Mouse (Mus musculus) brain, embryonic 14.5 days (tissue): ENCODE results near the gene Sgsm3. TPM values are rescaled to one million over a fixed set of nuclear protein-coding genes. Genes with fewer than 3 reads are reported as not detected.
A peak's percentile ranks its signal among the peaks of the same experiment; 100 is the strongest.

Source experiments
- DNase-seq: peaks from one replicate; pipeline ENCODE4 v3.0.0-alpha.2; 2011; ENCODE audit warnings: low read depth
- CTCF ChIP-seq: fragments of 200-500 bp; IDR thresholded peaks from 2 replicates; pipeline ENCODE4 v1.5.1; 2012; ENCODE audit warnings: inconsistent platforms, mild to moderate bottlenecking, moderate library complexity, borderline replicate concordance; ENCODE audit not compliant: insufficient read depth, insufficient read length; ENCODE audit errors: extremely low read depth
- POLR2A ChIP-seq: fragments of 200-500 bp; IDR thresholded peaks from 2 replicates; pipeline ENCODE4 v1.6.1; 2012; ENCODE audit warnings: mild to moderate bottlenecking, inconsistent platforms, borderline replicate concordance; ENCODE audit not compliant: poor library complexity, insufficient read depth, insufficient read length, severe bottlenecking; ENCODE audit errors: extremely low read depth
- polyA plus RNA-seq: library from polyadenylated mRNA; depleted of rRNA; stranded (reverse); fragments of >200 nt; gene quantifications from 2 replicates; pipeline ENCODE4 v1.2.3, GENCODE M21; 2012

The Sgsm3 gene
- polyA plus RNA-seq, 1 experiment, result 69.5 TPM

DNA sequence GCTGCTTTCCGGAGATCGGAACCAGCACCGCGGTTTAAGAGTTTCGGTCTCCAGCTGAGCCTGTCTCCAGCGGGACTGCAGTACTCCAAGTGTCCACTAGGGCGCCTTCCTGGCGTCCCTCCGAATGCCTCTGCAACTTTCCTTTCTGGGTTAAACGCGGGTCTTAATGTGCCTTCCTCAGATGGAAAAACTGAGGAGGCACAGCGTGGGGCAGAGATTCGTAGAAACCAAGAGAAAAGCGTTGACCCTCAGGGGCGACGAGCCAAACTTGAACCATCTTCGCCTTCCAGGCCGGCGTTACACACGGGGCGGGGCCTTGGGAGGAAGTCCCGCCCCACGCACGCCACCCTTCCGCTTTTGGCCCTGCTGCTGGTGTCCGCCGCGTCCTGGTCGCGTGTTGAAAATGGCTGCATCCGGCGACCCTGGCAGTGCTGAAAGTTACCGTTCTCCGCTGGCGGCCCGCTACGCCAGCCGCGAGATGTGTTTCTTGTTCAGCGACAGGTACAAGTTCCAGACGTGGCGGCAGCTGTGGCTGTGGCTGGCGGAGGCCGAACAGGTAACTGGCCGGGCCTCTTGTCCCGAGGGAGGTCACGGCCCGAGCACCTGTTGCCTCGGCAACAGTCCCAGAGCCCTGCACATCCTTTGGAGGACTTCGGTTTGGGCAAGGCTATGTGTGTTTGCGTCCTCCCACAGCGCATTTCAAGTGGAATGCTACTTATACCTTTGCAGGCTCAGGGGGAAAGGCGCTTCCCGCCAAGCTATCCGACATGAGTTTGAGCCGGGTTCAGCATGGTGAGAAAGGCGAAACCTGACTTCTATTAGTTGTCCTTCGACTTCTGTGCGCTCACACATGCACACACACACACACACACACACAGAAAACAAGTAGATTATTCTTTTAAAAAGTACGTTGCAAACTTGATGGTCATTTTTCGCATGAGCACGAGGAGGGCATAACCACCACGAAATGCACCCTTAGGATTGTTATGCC, 29.1 kb upstream of the Sgsm3 start, which contains the start of gene Adsl:
Adsl (plus strand) TSS at position 346 of the 991 bp plus-strand sequence.
- peak; percentile 16; the same call in 1 of the 2 replicates for TF ChIP-seq POLR2A
- TF ChIP-seq CTCF, result peak; percentile 99
- DNase-seq, result peak; percentile 96

DNA sequence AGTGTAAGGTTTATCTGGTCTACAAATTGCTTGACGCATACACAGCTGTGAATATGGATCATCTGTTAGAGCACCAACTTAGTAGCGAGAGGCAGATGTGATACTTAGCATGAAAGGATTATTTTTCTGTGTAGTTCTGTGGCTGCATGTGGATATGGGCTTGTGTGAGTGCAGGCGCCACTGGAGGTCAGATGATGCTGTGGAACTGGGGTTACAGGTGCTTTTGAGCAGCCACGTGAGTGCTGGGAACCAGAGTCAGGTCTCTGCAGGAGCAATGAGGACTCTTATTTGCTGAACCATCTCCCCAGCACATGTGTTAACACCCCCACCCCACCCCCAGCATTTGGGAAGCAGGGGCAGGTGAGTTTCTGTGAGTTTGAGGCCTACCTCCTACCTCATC, 28.1 kb upstream of the Sgsm3 start:
- DNase-seq, result no peak
- no peak for TF ChIP-seq POLR2A

DNA sequence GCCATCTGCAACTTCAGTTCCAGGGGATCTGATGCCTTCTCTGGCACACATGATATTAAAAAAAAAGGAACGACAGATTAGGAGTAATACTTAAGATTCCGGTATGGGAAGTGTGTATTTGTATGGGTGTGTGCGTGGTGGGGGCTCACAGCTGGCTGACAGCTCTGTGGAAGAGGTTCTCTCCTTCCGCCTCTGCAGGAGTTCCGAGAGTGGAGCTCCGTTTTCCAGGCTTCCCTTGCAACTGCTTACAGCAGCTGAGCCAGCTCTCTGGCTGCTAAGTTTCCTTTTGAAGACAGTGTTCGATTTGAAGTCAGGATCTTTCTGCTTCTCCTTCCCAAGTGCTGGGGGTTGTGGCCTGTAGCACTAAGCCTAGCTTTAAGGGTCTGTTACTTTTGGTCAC, 27.5 kb upstream of the Sgsm3 start:
- no peak for DNase-seq
- no peak for TF ChIP-seq POLR2A
- no peak for TF ChIP-seq CTCF

DNA sequence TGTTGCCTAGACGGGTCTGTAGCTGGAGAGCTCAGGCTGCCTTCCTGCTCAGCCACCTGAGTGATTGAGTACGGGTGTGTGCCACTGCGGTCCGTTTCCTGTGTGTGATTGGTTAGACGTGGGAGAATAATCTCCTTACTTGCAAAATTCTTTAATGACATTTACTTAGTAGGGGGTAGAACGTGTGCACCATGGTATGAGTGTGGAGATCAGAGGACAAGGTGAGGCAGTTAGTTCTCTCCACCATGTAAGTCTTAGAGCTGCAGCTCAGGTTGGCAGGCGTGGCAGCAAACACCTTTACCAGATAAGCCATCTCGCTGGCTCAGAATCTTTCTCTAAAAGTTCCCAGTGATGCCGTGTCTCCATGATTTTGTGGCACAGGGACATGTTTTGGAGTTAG, 23.6 kb upstream of the Sgsm3 start:
- TF ChIP-seq POLR2A, result no peak
- no peak for TF ChIP-seq CTCF
- DNase-seq, result no peak

- TF ChIP-seq POLR2A (no peak), CTCF (no peak)
- no peak for DNase-seq
These were observed 22.7 kb upstream of the Sgsm3 start for GRCm38 (mm10) chr15:80954861-80955260.

GRCm38 (mm10) chr15:80955836-80956438, 21.6 kb upstream of the Sgsm3 start:
- TF ChIP-seq POLR2A (no peak), CTCF (no peak)
- DNase-seq, result no peak

GRCm38 (mm10) chr15:80969371-80969770, 8.2 kb upstream of the Sgsm3 start:
- DNase-seq, result no peak
- TF ChIP-seq POLR2A, result no peak

DNA sequence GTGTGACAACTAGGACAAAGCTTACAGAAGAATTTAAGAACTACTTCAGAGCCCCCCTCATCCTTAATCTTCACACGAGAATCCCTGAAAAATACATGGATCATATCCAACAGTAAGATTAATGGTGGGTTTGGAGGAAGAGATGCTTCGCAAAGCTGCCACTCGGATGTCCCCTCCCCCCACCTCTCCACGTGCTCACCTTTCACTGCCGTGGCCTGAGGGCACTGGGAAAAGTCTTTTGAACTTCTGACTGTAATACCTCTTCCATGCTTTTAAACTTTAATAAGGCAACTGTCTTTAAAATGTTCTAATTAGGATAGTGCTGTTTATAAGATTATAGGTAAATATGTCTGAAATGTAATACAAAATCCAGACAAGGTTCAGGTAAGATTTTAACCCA, 3.3 kb upstream of the Sgsm3 start:
- no peak for DNase-seq
- TF ChIP-seq CTCF, result no peak
- TF ChIP-seq POLR2A, result no peak

- TF ChIP-seq CTCF (no peak), POLR2A (no peak)
- DNase-seq, result no peak
These were observed 1.9 kb upstream of the Sgsm3 start for GRCm38 (mm10) chr15:80975666-80976065.

DNA sequence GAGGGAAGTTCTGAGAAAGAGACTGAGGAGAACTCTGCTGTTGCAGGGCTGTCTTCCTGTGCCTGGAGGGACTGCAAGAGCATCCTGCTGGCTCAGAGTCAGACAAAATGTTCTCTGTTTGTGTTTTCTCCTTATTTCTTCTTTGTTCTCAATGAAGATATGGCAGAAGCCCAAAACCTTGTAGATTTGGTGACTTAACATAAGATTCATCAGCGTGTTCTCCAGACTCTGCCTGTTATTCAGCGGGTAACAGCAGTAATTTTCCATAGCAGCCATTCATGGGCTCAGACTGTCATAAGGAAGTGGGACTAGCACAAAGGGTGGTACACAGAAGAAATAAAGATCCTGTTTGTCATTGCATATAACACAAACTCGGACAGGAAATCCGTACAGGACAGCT, 2.0 kb downstream of the Sgsm3 start:
- TF ChIP-seq POLR2A (no peak), CTCF (no peak)
- no peak for DNase-seq

GRCm38 (mm10) chr15:80981176-80981575, 3.6 kb downstream of the Sgsm3 start:
- DNase-seq, result no peak
- no peak for TF ChIP-seq POLR2A
- no peak for TF ChIP-seq CTCF

- no peak for DNase-seq
- TF ChIP-seq POLR2A (no peak), CTCF (no peak)
These were observed 5.7 kb downstream of the Sgsm3 start for GRCm38 (mm10) chr15:80983264-80983663.

DNA sequence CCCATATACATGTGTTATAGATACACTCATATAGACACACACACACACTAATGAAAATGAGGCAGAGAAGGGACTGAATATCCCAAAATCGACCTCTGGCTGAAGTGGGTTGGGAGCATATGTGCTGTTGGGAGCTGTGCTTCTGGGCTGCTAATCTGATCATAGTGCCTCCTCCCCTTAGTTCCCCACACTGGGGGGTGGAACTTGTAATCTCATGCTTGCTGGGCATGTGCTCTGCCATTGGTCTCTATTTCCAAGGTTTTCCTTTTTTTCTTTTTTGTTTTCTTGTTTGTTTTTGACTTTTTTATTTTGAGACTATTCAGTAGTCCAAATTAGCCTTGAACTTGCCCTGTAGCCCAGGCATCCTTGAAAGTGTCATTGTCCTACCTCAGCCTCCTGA, 10.8 kb downstream of the Sgsm3 start:
- no peak for TF ChIP-seq POLR2A
- TF ChIP-seq CTCF, result no peak
- no peak for DNase-seq

- TF ChIP-seq POLR2A (no peak), CTCF (no peak)
- no peak for DNase-seq
These were observed 12.1 kb downstream of the Sgsm3 start for GRCm38 (mm10) chr15:80989712-80990111.
